Mouse (Mus musculus): ENCODE measurements around the gene Fgd5.
"Not testable (repeated sequence)": the region's sequence is repeated elsewhere in the genome, so short reads cannot be mapped to it uniquely, and the experiment has no call there.

Fgd5 gene

DNA sequence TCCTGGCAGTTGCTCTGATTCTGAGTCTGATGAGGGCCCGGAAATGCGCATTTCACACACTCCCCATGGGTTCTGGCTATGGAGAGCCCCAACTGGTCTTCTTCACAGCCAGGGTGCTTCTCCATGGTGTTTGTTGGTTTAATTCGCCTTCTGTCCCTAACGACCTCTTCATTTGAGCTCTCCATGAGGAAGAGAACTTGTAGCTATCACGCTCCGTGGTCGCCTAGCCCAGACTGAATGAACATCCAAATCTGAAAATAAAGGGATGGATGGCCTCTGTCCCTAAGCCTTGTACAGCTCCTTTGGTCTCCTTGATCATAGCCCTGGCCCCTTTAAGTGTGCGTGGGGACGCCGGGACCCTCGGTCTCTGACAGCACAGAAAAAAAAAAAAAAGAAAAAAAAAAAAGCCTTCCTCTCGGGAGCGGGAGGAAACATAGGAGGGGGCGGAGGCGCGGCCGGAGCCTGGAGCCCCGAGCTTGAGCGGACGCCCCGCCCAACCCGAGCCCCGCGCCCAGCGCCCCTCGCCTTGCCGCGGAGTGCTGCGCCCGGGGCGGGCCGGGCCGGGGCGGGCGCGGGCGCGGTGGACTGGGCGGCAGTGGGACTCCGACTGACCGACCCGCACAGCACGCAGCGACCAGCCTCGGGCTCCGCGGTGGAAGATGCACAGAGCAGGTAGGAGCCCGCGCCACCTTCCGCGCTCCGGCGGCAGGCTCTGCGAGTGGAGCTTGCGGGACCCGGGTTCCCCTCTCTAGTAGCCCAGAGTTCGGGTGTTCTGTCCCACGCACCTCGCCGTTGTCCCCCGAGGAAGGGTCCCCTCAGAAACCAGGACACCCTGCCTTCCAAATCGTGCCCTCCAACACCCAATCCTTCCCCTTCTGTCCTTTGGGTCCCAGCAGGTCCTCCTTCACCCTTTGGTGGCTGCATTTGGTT lies at the start of gene Fgd5:
TSS of gene Fgd5 (plus strand) at position 508 of the 930 bp plus-strand sequence.
- no peak for DNase-seq (ENCODE audit: extremely low spot score, low read depth, low spot score)

DNA sequence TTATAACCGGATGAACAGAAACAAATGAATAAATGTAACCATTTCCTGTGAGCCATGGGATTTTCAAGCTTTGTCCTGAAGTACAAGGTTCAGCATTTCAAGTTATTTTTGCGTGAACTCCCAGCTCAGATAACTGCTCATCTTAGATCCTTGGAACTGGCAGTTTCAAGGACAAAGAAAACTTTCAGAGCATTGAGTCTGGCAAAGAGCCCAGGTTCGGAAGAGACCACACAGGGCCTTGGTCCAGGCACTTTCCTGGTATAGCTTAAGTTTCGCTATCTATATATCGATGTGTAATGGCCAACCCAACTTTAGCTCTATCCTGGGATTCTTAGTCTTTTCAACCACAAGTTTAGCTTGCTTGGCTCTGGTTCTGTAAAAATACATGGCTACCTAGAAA lies 47.4 kb upstream of the Fgd5 start:
- no peak for DNase-seq (ENCODE audit: extremely low spot score, low read depth, low spot score)

DNA sequence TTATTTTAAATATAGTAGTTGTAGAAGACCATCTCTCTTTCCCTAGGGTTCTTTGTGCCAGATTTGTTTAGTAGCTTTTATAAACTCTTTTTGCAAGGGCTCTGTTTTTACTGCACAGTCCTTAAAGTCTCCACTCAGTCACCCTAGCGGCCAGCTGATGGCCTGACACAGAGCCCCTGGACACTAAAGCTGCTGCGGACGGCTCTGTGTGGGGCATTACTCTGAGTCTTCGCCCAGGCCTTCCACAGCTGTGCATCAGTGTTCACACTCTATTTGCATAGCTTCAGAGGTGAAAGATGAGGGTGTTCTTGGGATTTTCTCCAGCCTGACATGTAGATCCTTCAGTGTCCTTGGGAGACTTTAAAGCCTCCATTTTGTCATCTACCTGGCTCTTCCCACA lies 40.2 kb upstream of the Fgd5 start:
- DNase-seq (ENCODE audit: extremely low spot score, low read depth, low spot score) = no peak

DNA sequence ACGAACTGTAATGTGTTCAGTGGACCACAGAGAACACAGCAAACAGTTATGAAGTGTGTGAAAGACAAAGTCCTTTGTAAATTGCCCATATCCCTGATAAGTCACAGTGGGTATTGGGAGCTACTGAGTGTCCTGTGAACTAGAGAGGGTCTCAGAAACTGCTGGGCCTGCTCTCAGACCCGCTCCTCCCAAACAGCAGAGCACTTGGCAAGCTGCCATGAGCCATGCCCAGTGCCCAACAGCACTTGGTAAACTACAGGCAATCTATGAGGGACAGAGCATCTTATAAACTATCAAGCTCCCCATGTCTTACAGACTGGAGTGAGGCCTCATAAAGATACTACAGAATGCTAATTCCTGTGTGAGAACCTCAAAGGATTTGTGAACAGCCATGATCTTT lies 30.3 kb upstream of the Fgd5 start:
- no peak for DNase-seq (ENCODE audit: extremely low spot score, low read depth, low spot score)

DNA sequence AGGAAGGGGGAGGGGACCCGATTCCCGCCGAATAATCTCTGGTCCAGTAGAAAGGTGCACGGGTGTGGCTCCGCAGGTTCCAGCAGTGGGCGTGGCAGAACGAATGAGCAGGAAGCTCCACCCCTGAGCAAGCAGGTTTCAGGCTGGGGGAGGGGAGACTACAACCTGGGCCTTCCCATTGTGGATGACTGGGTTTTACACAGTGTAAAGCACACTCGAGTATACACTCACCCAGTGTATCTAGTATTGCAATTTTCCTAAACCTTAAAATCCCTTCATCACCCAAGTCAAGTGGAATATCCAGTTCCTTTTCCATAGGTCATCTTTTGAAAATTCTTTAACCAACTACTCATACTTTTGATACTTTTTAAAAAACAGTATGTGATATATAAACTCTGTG lies 20.7 kb upstream of the Fgd5 start:
- not testable (repeated sequence) for DNase-seq (ENCODE audit: extremely low spot score, low read depth, low spot score)

DNA sequence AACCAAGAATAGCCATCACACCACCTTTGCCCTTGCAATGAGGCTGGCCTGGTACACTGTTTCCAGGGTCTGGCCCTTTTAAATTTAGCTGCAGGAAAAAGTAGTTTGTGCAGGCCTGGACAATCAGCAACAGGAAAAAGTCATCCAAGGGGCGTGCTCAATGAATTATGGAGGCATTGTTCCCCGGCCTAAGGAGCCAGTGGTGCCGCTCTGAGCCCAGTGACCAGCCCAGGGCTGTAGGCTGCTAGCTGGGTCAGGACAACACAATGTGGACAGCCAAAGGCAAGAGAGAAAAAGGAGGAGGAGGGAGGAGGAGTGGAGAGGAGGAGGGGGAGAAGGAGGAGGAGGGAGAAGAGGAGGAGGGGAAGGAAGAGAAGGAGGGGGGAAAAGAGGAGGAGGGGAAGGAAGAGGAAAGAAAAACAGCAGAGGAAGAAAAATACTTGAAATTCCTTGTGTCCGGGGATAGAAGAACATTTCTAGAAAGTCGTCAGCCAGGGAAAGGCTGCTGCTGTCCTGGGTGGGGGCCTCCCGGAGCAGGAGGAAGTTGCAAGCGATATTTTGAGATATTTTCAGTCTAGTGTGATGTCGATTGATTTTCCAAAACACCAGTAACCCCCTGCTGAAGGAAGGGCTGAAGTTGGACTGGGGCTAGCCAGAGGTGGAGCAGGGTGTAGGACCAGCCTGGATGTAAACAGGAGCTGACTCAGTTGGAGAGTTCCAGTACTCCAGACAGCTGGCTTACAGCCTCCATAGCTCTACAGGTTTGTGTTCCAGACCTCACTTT lies 18.5 kb upstream of the Fgd5 start:
- no peak for DNase-seq (ENCODE audit: extremely low spot score, low read depth, low spot score)

DNA sequence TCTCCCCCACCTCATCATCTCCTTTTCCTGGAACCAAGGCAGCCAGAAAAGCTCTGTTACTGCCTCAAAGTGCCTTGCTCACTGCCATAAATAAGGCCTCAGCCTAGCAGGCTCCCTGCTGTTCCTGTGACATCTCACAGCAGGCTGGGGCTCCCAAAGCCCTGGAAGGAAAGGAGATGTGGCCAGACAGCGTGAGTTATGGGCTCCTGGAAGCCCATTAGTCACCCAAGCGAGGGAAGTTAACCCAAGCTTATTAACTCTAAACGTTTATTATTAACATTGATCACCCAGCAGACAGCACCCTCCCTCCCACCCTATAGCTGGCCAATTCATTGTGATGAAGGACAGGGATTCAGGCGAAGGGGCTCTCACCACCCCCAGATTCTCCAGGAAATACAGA lies 15.2 kb upstream of the Fgd5 start:
- DNase-seq (ENCODE audit: extremely low spot score, low read depth, low spot score) = no peak

DNA sequence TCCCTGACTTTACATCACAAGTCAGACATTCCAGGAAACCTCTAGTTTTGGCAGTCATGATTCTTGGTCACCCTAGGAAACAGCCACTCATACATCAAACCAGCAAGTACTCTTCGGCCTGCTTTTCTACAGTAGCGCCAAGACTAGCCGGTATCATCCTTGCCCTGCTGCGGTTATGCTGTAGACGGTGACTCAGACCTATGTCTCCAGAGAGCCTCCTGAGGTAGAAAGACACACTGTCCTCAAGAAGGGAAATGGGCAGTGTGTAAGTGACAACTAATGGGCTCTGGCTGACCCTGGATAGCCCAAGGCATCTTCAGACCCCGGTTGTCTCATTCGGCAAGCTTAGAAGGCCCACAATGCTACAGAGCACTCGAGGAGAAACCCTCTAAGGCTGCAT lies 13.6 kb upstream of the Fgd5 start:
- no peak for DNase-seq (ENCODE audit: extremely low spot score, low read depth, low spot score)

DNA sequence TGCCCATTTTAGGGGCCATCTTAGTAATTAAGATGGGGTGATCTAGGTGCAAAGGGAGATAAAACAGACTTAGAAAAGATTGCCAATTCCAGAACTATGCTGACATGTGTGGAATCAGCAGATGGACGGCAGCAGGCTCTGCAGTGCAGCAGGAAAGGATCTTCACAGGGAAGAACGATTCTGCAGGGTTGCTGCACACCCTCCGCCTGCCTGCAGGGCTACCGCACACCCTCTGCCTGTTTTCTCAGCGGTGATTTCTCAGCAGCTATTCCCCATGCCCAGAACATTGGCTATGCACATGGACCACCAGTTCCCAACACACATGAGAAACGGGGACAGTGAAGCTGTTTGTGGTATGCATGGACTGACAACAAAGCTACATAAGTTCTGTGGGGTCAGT lies 12.7 kb upstream of the Fgd5 start:
- DNase-seq (ENCODE audit: extremely low spot score, low read depth, low spot score) = no peak

DNA sequence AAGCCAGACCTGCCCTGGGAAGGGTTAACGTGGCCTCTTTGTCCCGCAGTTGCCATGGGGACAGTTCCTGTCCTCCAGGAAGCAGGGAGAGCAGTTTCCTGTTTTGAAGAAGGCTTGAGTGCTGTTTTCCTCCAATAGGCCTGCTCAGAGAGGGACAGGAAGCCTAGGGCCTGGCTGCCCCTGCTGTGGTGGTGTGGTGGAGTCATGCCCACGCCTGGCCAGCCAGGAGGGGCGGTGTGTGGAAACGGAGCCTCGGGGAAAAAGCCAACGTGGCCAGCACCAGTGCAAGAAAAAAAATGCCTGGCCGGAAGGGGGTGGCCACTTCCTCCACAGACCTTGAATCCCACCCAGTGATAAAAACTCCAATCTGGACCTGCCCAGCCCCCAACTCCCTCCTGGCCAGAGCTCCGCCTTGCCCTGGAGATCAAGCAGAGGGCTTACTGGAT lies 6.5 kb upstream of the Fgd5 start:
- DNase-seq (ENCODE audit: extremely low spot score, low read depth, low spot score) = no peak

DNA sequence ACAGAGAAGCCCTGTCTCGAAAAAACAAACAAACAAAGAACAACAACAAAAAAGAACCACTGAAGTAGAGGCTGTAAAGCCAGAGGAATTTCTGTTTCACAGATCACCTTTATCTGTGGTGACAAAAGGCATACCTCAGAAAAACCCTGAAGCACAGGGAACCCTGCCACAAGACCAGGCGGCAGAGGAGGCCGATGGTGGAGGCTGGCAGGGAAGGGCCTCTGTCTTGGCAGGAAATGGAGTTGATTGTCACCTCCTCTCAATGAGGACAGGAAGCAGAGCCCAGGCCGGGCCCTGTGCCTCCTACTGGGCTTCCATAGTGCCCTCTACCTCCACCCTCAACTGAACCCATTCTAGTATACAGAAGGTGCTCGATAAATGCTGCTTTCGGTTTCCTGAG lies 4.7 kb upstream of the Fgd5 start:
- no peak for DNase-seq (ENCODE audit: extremely low spot score, low read depth, low spot score)

DNA sequence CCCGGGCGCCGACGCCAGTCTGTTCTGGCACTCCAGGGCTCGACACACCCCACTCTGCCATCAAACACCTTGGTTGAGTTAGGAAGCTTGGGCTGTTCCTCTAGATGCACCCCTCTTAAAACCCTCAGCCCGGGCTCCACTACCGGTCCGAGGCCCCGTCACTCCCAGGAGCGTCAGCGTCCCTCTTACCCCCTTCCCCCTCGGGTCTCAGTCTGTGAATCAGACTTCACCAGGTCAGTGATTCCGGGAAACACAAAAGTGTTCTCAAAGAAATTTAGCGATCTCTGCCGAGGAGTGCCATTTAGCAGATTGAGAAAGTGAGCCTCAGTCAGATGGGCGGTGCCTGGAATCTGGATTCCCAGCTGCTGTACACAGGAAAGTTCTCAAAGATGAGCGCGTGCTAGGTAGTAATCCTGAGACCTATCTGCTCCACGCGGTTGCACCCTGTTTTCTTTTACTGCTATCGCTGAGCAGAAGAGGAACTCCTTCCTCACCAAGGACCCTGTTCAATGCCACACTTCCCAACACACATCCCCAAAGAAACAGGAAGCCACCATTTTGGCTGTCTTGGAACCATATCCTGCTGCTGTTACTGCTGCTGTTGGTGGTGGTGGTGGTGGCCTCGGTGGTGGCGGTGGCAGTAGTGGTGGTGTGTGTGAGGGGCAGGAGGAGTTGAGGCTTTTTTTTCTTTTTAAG lies 771 bp downstream of the Fgd5 start:
- DNase-seq (ENCODE audit: extremely low spot score, low read depth, low spot score) = no peak

DNA sequence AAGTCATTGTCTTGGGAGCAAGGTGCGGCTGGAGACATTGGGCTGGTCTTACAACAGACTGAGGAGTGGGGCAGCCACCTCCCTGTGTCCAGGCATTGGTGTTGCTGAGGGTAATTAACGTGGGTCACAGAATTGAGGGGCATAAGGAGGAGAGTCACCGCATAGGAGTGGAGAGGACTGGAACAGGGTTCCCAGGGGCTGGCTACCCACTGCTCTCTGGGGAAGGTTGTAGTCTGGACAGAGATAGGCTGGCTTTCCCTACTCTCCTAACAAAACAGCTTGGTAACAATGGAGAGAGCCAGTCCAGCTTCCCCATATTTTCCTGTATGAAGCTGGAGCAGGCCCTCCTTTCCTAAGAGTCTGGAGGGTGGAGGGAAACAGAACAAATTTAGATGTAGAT lies 1.3 kb downstream of the Fgd5 start:
- DNase-seq (ENCODE audit: extremely low spot score, low read depth, low spot score) = no peak

DNA sequence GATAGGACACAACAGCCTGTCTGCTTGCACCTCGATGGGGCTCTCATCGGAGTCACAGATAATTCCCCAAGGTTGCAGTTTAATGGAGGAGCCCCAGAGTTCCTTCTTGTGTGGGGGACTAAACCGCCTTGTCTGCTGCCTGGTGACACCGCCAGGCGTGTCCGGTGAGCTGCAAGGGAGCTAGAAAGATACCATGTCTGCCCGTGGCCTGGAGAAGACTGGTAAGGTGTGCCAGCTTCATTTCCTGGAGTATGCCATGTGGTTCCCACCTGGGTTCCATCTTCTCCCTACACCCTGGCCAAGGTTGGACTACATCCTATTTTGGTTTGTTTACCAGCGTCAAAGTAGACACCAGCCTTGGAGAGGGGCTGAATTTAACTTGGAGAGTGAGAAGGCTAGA lies 11.4 kb downstream of the Fgd5 start:
- no peak for DNase-seq (ENCODE audit: extremely low spot score, low read depth, low spot score)

DNA sequence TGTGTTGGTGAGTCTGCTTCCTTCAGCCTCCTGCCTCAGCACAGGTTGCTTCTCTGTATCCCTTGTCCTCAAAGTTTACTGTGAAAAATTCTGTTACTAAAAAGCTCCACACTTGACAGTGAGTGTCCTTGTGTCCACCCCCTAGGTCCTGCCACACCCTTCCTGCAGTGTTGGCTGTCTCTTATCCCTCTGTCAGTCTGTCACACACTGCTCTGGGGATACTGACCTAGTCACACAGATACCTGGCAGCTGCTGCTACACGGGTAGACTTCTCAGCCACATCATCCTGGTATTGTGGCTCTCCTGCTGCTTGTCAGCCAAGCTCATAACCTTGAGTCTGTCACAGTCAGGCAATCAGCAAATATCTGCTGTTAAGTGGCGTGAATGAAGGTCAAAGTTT lies 14.1 kb downstream of the Fgd5 start:
- DNase-seq (ENCODE audit: extremely low spot score, low read depth, low spot score) = no peak

DNA sequence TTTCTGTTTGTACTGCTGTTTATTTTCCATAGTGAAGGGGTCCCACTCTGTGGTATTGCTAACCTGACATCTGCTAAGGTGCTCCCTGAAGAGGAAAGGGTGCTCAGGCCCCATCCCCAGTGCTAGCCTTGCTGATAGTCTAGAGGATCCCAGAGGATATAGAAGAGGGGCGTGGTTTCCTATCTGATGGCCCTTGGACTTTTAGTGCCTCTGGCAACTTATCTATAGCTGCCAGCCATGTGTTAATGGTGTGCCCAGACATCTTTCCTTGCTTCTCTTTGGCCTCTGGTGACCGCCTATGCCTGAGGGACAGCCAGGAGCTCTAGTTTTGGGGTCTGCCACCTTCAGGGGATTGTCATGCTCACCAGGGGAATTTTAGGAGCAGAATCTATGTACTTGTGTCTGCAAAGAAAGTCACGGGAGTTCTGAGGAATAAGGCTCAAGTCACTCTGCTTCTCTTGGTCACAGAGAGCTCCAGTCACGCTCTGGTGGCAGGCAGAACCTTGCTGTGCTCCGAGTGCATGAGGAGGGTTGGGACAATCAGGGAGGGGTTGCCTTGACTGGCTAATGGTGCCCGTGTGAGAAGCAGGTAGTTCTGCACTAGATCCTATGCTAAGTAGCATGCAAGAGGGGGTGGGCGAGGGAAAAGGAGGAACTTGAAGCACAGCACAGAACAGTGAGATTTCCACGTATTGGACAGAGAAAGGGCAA lies 15.3 kb downstream of the Fgd5 start:
- DNase-seq (ENCODE audit: extremely low spot score, low read depth, low spot score) = no peak

DNA sequence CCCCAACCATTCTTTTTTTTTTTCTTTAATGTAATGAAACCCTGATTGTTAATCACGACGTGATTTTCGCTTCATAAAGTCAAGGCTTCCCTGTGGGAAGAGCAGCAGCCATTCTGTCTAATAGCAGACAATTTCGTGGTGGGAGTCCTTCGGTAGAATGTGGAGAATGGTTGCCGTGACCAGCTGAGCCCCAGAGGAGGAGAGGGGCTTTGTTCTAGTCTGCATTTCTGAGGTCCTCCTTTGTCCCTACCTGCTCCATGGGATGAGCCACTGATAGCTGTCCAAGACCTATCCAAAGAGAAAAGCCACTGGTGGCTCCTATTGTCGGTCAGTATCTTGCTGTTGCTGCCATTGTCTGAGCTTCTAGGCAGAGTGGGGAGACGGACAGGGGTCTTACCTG lies 17.4 kb downstream of the Fgd5 start:
- no peak for DNase-seq (ENCODE audit: extremely low spot score, low read depth, low spot score)

DNA sequence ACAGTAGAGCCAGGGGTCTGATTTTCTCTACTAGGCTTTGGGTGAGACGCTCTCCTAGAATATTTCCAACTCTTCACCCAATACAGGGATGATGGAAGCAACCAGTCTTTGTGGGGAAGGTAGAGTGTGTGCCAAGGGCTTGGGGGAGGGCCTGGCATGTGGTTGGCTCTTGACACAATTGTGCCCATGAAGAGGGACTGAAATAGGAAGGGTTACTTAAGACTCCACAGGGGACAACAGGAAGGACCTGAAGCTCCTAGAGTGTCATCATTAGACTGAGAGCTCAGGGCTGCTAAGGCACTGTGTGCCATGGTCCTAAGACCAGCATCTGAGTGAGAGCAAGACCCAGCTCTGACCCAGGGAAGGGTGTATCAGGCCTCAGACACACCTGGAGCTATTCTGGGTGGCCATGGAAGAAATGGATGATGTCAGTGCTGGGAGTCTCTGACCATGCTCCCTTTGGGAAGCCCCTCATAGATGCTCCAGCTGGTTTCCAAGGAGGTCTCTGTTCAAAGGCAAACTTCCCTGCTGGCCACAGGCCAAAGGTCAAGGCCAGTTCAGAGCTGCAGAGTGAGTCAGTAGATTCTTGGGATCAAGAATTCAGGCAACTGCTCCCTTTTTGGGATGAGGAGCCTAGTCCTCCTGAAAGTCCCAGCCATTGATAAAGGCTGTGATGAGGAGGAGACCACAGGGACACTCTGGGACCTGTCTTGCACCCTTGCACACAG lies 24.0 kb downstream of the Fgd5 start:
- no peak for DNase-seq (ENCODE audit: extremely low spot score, low read depth, low spot score)

DNA sequence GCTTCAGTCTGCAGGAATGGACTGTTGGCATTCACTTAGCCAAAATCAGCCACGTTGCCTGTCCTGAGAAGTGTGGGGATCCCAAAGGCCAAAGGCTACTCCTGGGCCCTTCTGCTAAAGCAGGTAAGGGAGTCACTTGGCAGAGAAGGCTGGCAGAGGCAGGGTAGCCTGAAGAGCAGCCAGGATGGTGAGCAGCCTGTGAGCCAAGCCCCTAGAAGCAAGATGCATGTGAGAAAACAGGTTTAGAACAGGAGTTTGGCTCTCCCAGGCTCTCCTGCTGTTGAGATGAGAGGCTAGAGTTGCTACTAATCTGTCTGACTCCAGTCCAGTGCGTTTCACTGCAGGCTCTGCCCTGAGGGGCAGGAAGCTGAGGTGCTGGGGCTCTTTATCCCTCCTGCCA lies 25.0 kb downstream of the Fgd5 start:
- no peak for DNase-seq (ENCODE audit: extremely low spot score, low read depth, low spot score)

DNA sequence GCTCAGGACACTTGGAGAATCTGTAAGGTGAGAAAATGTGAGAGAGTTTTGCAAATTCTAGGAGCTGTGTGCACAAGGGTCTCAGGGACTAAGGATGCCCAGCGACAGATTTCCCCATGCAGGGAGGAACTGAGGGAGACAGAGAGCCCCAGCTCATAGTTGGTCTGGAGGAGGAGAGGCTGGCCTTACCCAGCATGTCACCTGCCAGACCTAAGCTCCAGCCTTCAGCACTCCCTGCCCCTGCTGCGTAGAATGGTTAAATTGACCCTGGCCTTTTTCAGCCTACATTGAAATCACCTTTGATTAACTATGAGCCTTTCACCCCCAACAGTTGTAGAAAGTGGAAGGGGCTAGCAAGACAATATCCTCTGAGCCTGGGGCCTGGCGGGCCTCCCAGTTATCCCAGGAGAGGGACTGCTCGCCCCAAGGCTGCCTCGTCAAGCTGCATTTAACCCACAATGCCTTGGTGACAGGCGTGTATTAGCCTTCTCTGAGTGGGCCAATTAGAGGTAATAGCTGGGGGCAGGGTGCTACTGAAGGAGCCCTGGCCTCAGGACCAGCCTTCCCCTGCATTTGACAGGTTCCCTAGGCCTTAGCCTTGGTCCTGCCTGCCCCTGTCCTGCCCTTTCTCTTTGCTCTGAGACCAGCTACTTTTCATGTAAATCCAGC lies 25.6 kb downstream of the Fgd5 start:
- no peak for DNase-seq (ENCODE audit: extremely low spot score, low read depth, low spot score)

All from hindlimb bud, embryonic 11.5 days (tissue).